In the genomic region with DNA sequence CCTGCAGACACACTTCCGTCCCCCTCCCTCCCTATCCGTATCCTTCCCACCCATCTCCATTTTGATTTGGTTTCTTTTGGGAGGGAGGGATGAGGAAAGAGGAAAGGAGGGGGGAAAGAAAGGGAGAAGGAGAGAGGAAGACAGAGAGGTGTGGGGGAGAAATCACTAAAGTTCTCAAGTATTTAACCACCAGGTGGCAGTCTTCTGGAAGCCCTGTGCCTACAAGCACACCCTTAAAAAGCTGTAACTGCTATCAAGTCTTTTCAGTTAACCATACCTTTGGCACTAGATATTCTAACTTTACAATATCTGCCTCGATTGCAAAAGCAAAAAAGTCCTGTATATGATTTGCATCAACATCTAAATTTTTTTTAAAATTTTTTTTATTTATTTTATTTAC, we compare ENCODE assay signal across 9 mouse cellular contexts. TPM values are rescaled to one million over a fixed set of nuclear protein-coding genes. Genes with fewer than 3 reads are reported as not detected.
DNase-seq lines count a peak whose midpoint lies in the region; ATAC-seq and TF ChIP-seq lines count a peak whose summit lies in the region.
"Had no signal": no experiment of that assay in that cellular context is flagged by ENCODE, and none has a peak within 500 bp of the region (broad histone marks: within the 10 kb centered on the region; RNA-seq: fewer than 3 reads in every experiment).

No protein-coding gene starts in this region.

- WGBS in lung, embryonic 15.5 days = 42% methylated on average over 3 of the region's 3 CpGs
- WGBS in midbrain, embryonic 16.5 days = 46% methylated on average over 3 of the region's 3 CpGs

- H3K9me3 ChIP-seq in lung, embryonic 15.5 days = no peaks in the 10 kb centered on the region
- H3K9me3 ChIP-seq in midbrain, embryonic 16.5 days (replicated peaks; ENCODE audit: control insufficient read depth, low read length, poor library complexity, severe bottlenecking) = no peaks in the 10 kb centered on the region

- peak; percentile 72 for DNase-seq in heart, adult 11 months
- DNase-seq in heart, postnatal 4 days = no peak
- DNase-seq in lung, postnatal 4 days = no peak
- no peak for DNase-seq in spleen, postnatal 10 days (ENCODE audit: low spot score in 2 of 2)
- DNase-seq in frontal cortex, postnatal 25 days (ENCODE audit: low spot score in 2 of 2) = no peak

- peak; percentile 51; the same call in 1 of the 2 replicates for TF ChIP-seq CTCF in cortical plate, adult 2 months (IDR thresholded peaks at IDR 0.05; ENCODE audit: extremely low read depth, insufficient read depth, low read length)

- no peak overlapping the region for H3K9ac ChIP-seq in lung, embryonic 15.5 days
- H3K9ac ChIP-seq in midbrain, embryonic 16.5 days (ENCODE audit: low read depth, low read length) = no peak overlapping the region

- ATAC-seq in lung, embryonic 15.5 days (ENCODE audit: borderline replicate concordance, extremely low read depth, low FRiP score, low TSS enrichment) = no peak; the same call in 1 of the 2 replicates
- ATAC-seq in midbrain, embryonic 16.5 days = 0 out of 2 replicates have a peak, but pooled peaks have one; percentile 59

- H3K36me3 ChIP-seq in lung, embryonic 15.5 days = no peaks in the 10 kb centered on the region
- no peaks in the 10 kb centered on the region for H3K36me3 ChIP-seq in midbrain, embryonic 16.5 days (ENCODE audit: control insufficient read depth, insufficient read depth, low read length)

- H3K27me3 ChIP-seq in lung, embryonic 15.5 days = no peaks in the 10 kb centered on the region
- H3K27me3 ChIP-seq in midbrain, embryonic 16.5 days (ENCODE audit: control insufficient read depth, insufficient read depth, low read depth, low read length) = no peaks in the 10 kb centered on the region

- peaks cover 16% of the 10 kb centered on the region for H3K4me1 ChIP-seq in lung, embryonic 15.5 days
- no peaks in the 10 kb centered on the region for H3K4me1 ChIP-seq in cortical plate, adult 2 months (ENCODE audit: control insufficient read depth, insufficient read depth, low read length)
- 0 out of 2 replicates have a peak, but pooled peaks cover 2% of the 10 kb centered on the region for H3K4me1 ChIP-seq in midbrain, embryonic 16.5 days (ENCODE audit: control insufficient read depth, insufficient read depth, low read length)

- H3K4me3 ChIP-seq in lung, embryonic 15.5 days = no peak overlapping the region
- no peak overlapping the region for H3K4me3 ChIP-seq in cortical plate, adult 2 months (ENCODE audit: insufficient read depth, low read length)
- H3K4me3 ChIP-seq in midbrain, embryonic 16.5 days (ENCODE audit: low read depth, low read length) = no peak overlapping the region
- H3K4me3 ChIP-seq: myocyte had no signal

- 0 out of 2 replicates have a peak overlapping the region, but pooled peaks have one; percentile 32 for H3K27ac ChIP-seq in lung, embryonic 15.5 days
- H3K27ac ChIP-seq in cortical plate, adult 2 months (ENCODE audit: insufficient read depth, low read length) = no peak overlapping the region
- no peak overlapping the region for H3K27ac ChIP-seq in midbrain, embryonic 16.5 days (ENCODE audit: low read length)

- H3K4me2 ChIP-seq in lung, embryonic 15.5 days = no peak overlapping the region
- no peak overlapping the region for H3K4me2 ChIP-seq in midbrain, embryonic 16.5 days (ENCODE audit: low read length)

- no peak for TF ChIP-seq POLR2A in cortical plate, adult 2 months (IDR thresholded peaks at IDR 0.05; ENCODE audit: extremely low read depth, insufficient read depth, low read length)

RNA-seq across cellular contexts. Expression of gene Uvrag, which starts 33.4 kb away (rescaled TPM):
- total RNA-seq in heart, postnatal 4 days (2021) = 10 to 100 TPM; 33.2 to 34.5 TPM
- 21.8 and 23.7 TPM in 2 replicates for polyA plus RNA-seq in lung, embryonic 15.5 days (2015; fragmentation: Nextera tagmentation; extraction: Ambion mirVana)
- polyA plus RNA-seq in cortical plate, adult 2 months (2012; rRNA removed) = 18.0 and 19.7 TPM in 2 replicates
- polyA plus RNA-seq in midbrain, embryonic 16.5 days (2015; fragmentation: Nextera tagmentation; extraction: Ambion mirVana) = 16.0 and 17.7 TPM in 2 replicates
